Mouse (Mus musculus): Measurements from ENCODE around the gene Scap. TPM values are rescaled to one million over a fixed set of nuclear protein-coding genes. Genes with fewer than 3 reads are reported as not detected.

The Scap gene
- 100 to 1,000 TPM in 1 of 2 experiments, 10 to 100 TPM in 1; 87.8 to 116 TPM for total RNA-seq (2023)

DNA sequence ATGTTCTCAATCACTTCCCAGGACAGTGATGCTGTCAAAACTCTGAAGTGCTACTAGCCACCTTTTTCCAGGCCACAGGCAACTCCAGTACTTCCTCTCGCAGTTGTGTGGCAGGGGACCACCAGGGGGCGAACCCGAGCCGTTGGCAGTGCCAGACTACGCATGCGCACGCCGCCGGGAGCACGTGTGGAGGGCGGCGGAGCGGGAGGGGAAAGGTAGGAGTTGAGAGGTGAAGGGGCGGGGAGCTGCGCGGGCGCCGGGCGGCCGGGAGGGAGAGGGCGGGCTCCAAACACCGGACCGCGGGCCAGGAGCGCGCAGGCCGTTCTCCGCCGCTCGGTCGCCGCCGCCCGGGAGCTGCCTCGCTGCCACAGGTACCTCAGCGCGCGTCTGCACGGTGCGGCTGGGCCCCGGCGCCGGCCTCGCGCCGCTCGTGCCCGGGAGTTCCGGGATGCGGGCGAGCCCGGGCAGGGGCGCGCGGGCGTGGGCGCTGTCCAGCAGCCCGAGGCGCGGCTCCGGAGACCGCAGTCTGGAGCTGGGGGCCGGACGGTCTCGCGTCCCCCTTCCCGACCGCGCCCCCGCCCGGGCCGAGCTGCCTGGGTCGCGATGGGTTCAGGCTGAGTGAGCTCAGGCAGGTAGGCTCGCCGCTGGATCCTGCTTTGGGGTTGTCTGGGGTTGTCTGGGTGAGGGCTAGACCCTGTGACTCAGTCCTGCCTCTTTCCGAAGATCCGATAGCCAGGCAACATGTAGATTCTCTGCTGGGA, at the start of gene Scap:
Scap (plus strand) TSS at position 154 of the 761 bp plus-strand sequence.

DNA sequence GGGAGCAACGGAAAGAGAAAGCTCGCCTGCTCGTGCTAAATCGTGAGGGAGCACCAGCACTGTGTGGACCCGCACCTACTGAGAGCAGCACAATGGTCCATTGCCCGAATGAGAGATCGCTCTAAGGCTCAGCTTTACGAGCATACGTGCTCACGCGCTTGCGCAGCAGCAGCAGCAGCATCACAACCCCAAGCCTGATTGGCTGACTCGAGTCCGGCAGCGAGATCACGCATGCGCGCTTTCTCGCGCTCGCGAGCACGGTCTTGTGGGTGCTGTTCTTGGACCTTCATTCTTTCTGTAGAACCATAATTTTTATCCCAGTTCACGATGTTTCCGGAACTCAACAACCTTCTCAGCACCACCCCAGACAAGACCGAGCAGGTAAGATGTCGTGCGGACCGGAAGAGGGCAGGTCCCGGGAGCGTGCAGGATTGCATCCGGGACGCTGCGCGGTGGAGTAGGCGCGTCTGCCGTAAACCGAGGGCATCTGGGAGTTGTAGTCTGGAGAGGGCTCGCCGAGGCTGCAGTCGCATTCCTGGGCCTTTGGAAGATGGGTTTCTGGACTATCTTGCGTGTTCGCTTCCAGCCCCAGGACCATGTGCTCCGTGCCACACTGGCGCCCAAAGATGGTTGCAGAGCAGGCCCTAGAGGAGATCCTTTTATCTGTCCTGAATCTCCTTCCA, 28.0 kb upstream of the Scap start, which contains the start of gene Elp6:
Elp6 (plus strand) TSS at position 205 of the 683 bp plus-strand sequence.

DNA sequence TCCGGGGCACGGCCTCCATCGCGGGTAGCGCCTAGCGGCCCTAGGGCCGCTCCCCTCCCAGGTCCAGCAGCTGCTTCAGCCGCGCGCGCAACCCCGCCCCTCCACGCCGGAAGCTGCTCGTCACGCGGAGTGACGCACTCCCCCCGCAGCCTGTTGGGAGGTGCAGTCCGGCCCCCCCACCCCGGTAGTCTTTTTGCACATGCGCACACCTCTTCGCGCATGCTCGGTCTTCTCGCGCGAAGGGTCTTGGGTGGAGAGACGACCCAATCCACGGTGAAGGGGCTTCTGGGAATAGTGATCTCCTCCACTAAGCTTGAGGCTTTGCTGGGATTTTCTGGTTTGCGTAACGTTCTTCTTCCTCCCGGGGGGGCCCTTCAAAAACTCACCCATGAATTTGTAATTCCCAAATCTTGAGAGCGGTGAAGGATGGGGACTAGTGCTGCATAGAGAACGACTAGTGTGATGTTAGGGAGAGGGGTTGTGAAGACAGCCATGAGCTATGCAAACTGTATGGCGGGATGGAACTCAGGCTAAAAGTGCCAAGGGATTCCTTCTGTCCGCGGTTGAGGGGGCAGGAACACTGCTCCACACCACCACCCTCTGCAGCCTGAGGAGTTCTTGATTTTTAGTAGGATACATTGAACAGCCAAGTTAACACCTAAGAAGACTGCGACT, 75.1 kb downstream of the Scap start, which contains the start of gene Ptpn23:
Ptpn23 (minus strand) TSS at position 115 of the 675 bp plus-strand sequence.

DNA sequence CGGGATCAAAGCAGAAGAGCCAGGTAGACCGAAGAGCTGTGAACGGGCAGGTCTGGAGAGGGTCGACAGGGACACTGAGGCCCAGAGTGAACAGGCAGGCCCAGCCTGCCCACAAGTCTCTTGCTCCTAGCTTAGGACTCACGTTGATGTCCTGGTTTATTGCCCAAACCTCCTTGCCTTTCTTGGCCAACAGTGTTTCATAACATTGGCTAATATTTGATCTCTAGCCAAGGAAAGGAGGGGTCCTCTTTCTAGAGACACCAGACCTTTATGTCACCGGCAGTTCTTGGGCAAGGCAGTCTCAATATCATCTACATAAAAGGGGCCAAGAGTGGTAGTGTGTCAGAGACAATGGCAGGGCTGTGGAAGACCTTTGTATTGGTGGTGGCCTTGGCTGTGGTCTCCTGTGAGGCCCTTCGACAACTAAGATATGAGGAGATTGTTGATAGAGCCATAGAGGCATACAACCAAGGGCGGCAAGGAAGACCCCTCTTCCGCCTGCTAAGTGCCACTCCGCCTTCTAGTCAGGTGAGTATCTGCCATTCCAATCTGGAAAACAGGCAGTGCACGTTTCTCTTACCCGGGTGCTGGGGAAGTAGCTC, 86.5 kb downstream of the Scap start, which contains the start of gene Ngp:
Ngp (plus strand) TSS at position 237 of the 602 bp plus-strand sequence.

Other genes starting within 250 kb of the Scap start
- 10 to 100 TPM; 65.3 to 73.0 TPM for gene Smarcc1, start 215.6 kb upstream of the Scap start, total RNA-seq (2023)
- gene Dhx30, start 215.5 kb upstream of the Scap start, total RNA-seq (2023) = 100 to 1,000 TPM; 139 to 144 TPM
- gene Cspg5, start 89.5 kb upstream of the Scap start, total RNA-seq (2023) = 1 to 10 TPM; 5.7 to 6.7 TPM
- 1 to 10 TPM; 8.8 to 9.0 TPM for gene Elp6, start 28.1 kb upstream of the Scap start, total RNA-seq (2023)
- gene Ptpn23, start 74.9 kb downstream of the Scap start, total RNA-seq (2023) = 10 to 100 TPM; 62.5 to 62.9 TPM
- 1 to 10 TPM; 2.1 to 3.6 TPM for gene Ngp, start 86.5 kb downstream of the Scap start, total RNA-seq (2023)
- gene Klhl18, start 143.4 kb downstream of the Scap start, total RNA-seq (2023) = 10 to 100 TPM; 29.8 to 31.6 TPM
- under 1 TPM in 1 of 2 experiments, not detected in 1; 0.24 TPM for gene Kif9, start 143.7 kb downstream of the Scap start, total RNA-seq (2023)
- 100 to 1,000 TPM; 126 to 141 TPM for gene Setd2, start 199.3 kb downstream of the Scap start, total RNA-seq (2023)